Mouse (Mus musculus): ENCODE data around the gene Nf2.

Gene Nf2

GRCm38 (mm10) chr11:4837342-4837741 is 12.0 kb downstream of the Nf2 start:
- DNase-seq (ENCODE audit: low read depth, low spot score): no peak

- peak; percentile 85 for DNase-seq (ENCODE audit: low read depth, low spot score)
Observed at GRCm38 (mm10) chr11:4836755-4837154, 12.6 kb downstream of the Nf2 start.

- no peak for DNase-seq (ENCODE audit: low read depth, low spot score)
Observed at GRCm38 (mm10) chr11:4835436-4835835, 13.9 kb downstream of the Nf2 start.

DNA sequence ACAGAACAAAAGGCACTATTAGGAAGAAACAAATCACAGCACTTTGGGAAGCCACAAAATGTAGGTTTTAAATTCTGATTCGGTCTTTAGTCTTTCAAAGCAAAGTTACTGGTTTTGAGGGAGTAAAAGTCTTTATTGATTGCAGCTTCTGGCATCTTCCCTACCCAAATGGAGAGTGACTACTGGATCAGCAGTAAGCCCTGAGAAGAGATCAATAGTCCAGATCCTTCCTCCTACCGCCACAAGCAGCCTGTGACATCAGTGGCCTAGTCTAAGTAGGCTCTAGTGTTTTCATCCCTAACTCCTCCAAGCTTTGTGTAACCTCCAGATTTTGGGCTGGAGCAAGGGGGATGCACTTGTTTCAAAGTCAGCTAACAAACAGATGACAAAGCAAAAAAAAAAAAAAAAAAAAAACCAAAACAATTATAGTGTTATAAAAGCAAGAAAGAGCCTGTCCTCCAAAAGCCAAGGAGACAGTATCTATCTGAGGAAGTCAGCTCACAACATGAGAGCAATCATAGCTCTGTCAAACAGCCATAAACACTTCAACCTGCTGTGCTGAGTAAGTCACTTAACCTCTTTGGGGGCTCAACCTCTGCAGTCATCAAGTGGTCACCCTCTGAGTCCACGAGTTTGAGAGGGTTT is 15.9 kb downstream of the Nf2 start:
- DNase-seq (ENCODE audit: low read depth, low spot score): no peak

- DNase-seq (ENCODE audit: low read depth, low spot score): no peak
Observed at GRCm38 (mm10) chr11:4831066-4831465, 18.3 kb downstream of the Nf2 start.

- DNase-seq (ENCODE audit: low read depth, low spot score): no peak
Observed at GRCm38 (mm10) chr11:4827916-4828315, 21.4 kb downstream of the Nf2 start.

- no peak for DNase-seq (ENCODE audit: low read depth, low spot score)
Observed at GRCm38 (mm10) chr11:4827340-4827739, 22.0 kb downstream of the Nf2 start.

GRCm38 (mm10) chr11:4826152-4826778 is 23.1 kb downstream of the Nf2 start:
- DNase-seq (ENCODE audit: low read depth, low spot score): peak; percentile 83

GRCm38 (mm10) chr11:4823655-4824312 is 25.6 kb downstream of the Nf2 start:
- DNase-seq (ENCODE audit: low read depth, low spot score): no peak

DNA sequence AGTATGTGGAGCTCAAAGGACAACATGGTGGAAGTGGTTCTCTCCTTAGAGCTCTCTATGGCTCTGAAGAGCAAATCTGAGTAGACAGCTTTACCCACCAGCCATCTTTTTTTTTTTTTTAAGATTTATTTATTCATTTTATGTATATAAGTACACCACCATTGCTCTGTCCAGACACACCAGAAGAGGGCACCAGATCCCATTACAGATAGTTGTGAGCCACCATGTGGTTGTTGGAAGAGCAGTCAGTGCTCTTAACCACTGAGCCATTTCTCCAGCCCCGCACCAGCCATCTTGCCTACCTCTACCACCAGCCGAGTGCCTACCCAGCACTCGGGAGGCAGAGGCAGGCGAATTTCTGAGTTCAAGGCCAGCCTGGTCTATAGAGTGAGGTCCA is 26.9 kb downstream of the Nf2 start:
- DNase-seq (ENCODE audit: low read depth, low spot score): peak; percentile 49

- DNase-seq (ENCODE audit: low read depth, low spot score): peak; percentile 58
Observed at GRCm38 (mm10) chr11:4821492-4822445, 27.6 kb downstream of the Nf2 start.

- peak; percentile 35 for DNase-seq (ENCODE audit: low read depth, low spot score)
Observed at GRCm38 (mm10) chr11:4814507-4815450, 34.6 kb downstream of the Nf2 start.

- DNase-seq (ENCODE audit: low read depth, low spot score): no peak
Observed at GRCm38 (mm10) chr11:4808311-4808710, 41.0 kb downstream of the Nf2 start.

DNA sequence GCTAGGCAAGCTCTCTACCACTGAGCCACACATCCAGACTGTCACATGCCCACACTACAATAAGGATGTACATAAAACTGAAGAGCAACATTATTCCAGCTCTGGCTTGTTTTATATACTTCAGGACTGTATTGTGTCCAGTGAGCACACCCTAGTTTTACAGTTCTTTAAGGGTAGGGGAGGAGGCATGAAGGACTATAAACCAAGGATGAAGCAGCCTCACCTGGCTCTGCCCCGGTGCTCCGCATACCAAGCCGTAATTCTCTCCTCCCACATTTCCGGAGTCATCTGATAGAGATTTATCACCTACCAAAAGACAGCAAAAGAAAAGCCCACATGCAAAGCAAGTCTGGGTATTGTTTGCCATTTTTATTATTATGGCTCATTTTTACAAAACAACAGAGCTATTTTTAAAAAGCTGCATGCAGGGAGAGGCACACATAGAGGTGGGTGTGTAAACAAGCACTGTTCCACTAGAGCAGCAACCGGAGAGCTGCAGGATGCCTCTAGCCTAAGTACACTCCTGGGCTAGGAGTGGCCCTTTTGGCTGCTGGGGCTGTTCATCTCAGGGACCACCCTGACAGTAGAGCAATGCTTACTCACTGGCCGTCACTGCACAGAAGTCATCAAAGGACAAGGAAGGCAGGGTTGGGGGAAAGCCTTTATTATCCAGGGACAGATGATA is 43.2 kb downstream of the Nf2 start:
- no peak for DNase-seq (ENCODE audit: low read depth, low spot score)

- no peak for DNase-seq (ENCODE audit: low read depth, low spot score)
Observed at GRCm38 (mm10) chr11:4804921-4805562, 44.3 kb downstream of the Nf2 start.

DNA sequence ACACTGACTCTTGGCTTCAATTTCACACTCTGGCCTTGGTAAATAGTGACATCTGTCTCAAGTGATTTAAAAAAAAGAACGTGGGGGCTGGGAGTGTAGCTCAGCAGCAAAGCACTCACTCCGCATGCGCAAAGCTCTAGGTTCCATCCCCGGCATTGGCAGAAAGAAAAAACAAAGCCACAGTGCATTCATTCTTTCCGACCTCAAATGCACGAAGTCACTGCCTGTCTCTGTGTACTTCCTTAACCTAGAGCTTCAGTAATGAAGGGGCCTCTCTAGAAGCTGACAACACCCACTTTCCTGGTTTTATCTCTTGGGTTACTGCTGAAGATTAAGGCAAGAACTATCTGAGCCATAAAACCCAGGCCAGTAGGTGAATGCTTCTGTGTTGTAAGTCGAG is 45.4 kb downstream of the Nf2 start:
- DNase-seq (ENCODE audit: low read depth, low spot score): no peak

- DNase-seq (ENCODE audit: low read depth, low spot score): no peak
Observed at GRCm38 (mm10) chr11:4803426-4803825, 45.9 kb downstream of the Nf2 start.

GRCm38 (mm10) chr11:4803008-4803407 is 46.3 kb downstream of the Nf2 start:
- DNase-seq (ENCODE audit: low read depth, low spot score): no peak

- peak; percentile 8 for DNase-seq (ENCODE audit: low read depth, low spot score)
Observed at GRCm38 (mm10) chr11:4802401-4802800, 46.9 kb downstream of the Nf2 start.

DNA sequence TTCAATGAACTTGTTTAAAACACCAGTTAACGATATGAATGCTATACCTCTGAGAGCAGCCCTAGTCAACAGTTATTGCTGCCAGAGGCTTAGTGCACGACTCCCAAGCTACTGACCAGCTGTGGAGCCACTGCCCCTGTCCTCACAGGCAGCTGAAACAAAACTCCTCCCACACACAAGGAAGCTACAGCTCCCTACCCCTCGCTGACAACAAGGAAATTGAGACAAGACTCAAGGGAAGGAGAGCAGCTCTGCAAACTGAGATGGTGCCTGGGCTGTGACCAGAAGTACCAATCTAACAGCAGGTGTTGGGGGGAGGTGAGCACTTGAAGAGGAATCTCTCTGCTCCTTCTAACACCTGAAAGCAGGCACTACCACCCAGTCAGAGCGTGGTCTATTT is 48.7 kb downstream of the Nf2 start:
- DNase-seq (ENCODE audit: low read depth, low spot score): no peak

Measured in 3T3-L1 (cell line).